Mouse (Mus musculus) forebrain, embryonic 14.5 days (tissue): ENCODE measurements around the gene Gm21860. TPM values are rescaled to one million over a fixed set of nuclear protein-coding genes. Genes with fewer than 3 reads are reported as not detected.
A peak's percentile ranks its signal among the peaks of the same experiment; 100 is the strongest.
"Not testable (repeated sequence)": the region's sequence is repeated elsewhere in the genome, so short reads cannot be mapped to it uniquely, and the experiment has no call there.

Experiments
- ATAC-seq: fragments of 200-750 bp; cut with Nextera tagmentation; 2 replicates; pipeline ENCODE4 v1.8.0; 2017; ENCODE audit warnings: mild to moderate bottlenecking, moderate library complexity
- DNase-seq: peaks from one replicate; pipeline ENCODE4 v3.0.0-alpha.2; 2015; ENCODE audit warnings: low spot score
- H3K27ac ChIP-seq: fragments of 300-500 bp; sonication (generic); 2 replicates; pipeline ENCODE4 v1.5.1; 2014; ENCODE audit warnings: low read depth, mild to moderate bottlenecking, control low read depth, low read length, moderate library complexity
- H3K27me3 ChIP-seq: fragments of 300-500 bp; sonication (generic); replicated peaks from 2 replicates; pipeline ENCODE4 v1.6.1; 2014; ENCODE audit warnings: low read length, control low read depth, mixed read lengths; ENCODE audit not compliant: control insufficient read depth, insufficient read depth
- H3K36me3 ChIP-seq: fragments of 300-500 bp; sonication (generic); 2 replicates; pipeline ENCODE4 v1.6.1; 2014; ENCODE audit warnings: low read length, control low read depth; ENCODE audit not compliant: control insufficient read depth, insufficient read depth
- H3K4me1 ChIP-seq: fragments of 300-500 bp; sonication (generic); 2 replicates; pipeline ENCODE4 v1.6.1; 2014; ENCODE audit warnings: antibody characterized with exemption, low read length, control low read depth; ENCODE audit not compliant: control insufficient read depth, insufficient read depth
- H3K4me2 ChIP-seq: fragments of 300-500 bp; sonication (generic); 2 replicates; pipeline ENCODE4 v1.6.1; 2014; ENCODE audit warnings: mild to moderate bottlenecking, control low read depth, low read length
- H3K4me3 ChIP-seq: fragments of 300-500 bp; sonication (generic); 2 replicates; pipeline ENCODE4 v1.5.1; 2014; ENCODE audit warnings: low read depth, low read length, control low read depth
- H3K9ac ChIP-seq: fragments of 300-500 bp; sonication (generic); 2 replicates; pipeline ENCODE4 v1.6.1; 2014; ENCODE audit warnings: mild to moderate bottlenecking, low read length, control low read depth, moderate library complexity
- H3K9me3 ChIP-seq: fragments of 300-500 bp; sonication (generic); replicated peaks from 2 replicates; pipeline ENCODE4 v1.6.1; 2016; ENCODE audit warnings: low read length, control low read depth, mixed read lengths; ENCODE audit not compliant: control insufficient read depth
- WGBS: fragments of 180-500 bp; shearing (Covaris S2); extraction: QIAGEN DNeasy Blood & Tissue Kit; methylation state at CpG from one replicate; pipeline ENCODE4 v1.1.7; 2014; 5-methylcytosine and 5-hydroxymethylcytosine counted together
- polyA plus RNA-seq: library from polyadenylated mRNA; unstranded; fragments of >200 nt; fragmentation: Nextera tagmentation; extraction: Ambion mirVana; gene quantifications from 2 replicates; pipeline ENCODE4 v1.2.1, GENCODE M21; 2014

Gene Gm21860
- polyA plus RNA-seq, 1 experiment from 2014 or later = not detected

DNA sequence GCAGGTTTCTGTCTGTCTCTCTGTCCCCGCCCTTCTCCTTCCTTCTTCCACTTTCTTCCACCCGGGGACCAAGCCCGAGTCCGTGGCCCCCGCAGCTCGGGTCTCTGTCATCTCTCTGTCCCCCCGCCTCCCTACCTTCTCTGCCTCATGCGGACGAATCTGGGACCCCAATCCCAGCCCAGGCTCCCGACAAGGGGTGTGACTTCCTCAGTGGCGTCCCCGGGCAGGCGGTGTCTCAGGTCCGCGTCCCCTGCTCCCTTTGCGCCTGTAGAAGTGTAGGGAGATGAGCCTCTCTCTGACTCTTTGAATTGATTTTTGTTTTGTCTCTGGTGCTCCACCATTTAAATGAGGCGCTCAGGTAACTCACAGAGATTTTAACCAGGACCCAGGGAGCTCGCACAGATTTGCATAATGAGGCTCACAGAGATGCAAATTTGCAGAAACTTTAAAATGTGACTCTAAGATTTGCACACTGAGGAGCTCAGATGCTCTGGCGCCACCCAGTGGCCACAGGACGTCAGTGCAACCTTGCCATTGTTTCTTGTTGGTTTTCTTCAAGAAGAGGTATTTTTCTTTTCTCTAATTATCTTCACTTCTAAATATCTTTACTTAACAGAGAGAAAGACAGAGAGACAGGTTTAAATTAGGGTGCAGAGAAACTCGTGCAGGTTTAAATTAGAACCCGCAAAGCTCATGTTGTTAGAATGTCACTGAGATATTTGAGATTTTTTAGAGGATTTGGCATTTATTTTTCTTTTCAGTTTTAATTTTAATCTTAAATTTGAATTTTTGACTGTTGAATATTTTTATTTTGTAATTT lies 35.8 kb downstream of the Gm21860 start:
- H3K4me2 ChIP-seq, H3K4me3 ChIP-seq, DNase-seq, H3K9ac ChIP-seq, H3K27me3 ChIP-seq, H3K36me3 ChIP-seq, H3K9me3 ChIP-seq, H3K4me1 ChIP-seq: not testable (repeated sequence)
- WGBS = 50% methylated on average over 22 of the region's 22 CpGs
- peak; percentile 97 for ATAC-seq
- peak overlapping the region; percentile 67; the same call in 1 of the 2 replicates for H3K27ac ChIP-seq

DNA sequence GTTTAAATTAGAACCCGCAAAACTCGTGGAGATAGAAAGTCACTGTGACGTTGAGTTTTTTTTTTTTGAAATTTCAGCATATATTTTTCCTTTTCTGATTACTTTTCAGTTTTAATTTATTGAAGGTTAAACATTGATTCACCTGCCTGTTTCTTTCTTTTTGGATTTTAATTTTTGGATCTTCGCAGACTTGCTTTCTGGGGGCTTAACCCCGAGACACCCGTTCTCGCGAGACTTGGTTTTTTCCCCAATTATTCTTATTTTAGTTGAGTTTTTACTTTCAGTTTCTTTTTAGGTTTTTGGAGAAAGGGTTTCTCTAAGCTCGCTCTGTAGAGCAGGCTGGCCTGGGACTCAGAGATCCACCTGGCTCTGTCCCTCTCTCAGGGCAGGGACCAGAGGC lies 36.6 kb downstream of the Gm21860 start:
- not testable (repeated sequence) for H3K27me3 ChIP-seq, H3K36me3 ChIP-seq, H3K4me1 ChIP-seq, DNase-seq, H3K9me3 ChIP-seq, H3K27ac ChIP-seq, H3K9ac ChIP-seq, H3K4me3 ChIP-seq, H3K4me2 ChIP-seq
- peak; percentile 40; the same call in 1 of the 2 replicates for ATAC-seq
- 82% methylated on average over 9 of the region's 9 CpGs for WGBS

DNA sequence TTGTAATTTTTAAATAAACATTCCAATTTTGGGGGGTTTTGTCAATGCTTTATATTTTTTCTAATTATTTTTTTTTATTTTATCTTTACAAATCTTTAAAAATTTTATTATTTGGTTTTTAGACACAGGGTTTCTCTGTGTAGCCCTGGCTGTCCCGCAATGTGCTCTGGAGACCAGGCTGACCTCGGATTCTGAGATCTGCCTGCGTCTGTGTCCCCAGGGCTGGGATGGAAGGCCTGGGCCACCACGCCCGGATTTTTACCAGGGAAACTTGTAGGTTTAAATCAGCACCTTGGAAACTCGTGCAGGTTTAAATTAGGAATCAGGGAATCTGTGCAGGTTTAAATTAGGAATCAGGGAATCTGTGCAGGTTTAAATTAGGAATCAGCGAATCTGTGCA lies 37.1 kb downstream of the Gm21860 start:
- 69% methylated on average over 7 of the region's 7 CpGs for WGBS
- DNase-seq, ATAC-seq, H3K4me2 ChIP-seq, H3K36me3 ChIP-seq, H3K9ac ChIP-seq, H3K9me3 ChIP-seq, H3K4me1 ChIP-seq, H3K4me3 ChIP-seq, H3K27ac ChIP-seq, H3K27me3 ChIP-seq: not testable (repeated sequence)

Other genes starting within 250 kb of the Gm21860 start
- gene Gm47283, start 29.9 kb upstream of the Gm21860 start, polyA plus RNA-seq = not detected in 2 replicates
- gene Gm21748, start 84.4 kb upstream of the Gm21860 start, polyA plus RNA-seq = not detected in 2 replicates